Mouse (Mus musculus) splenic B cell, adult 2 months (primary cell): Measurements from ENCODE around the gene Gm5741.

Source experiments
- DNase-seq: peaks from one replicate; pipeline ENCODE4 v3.0.0-alpha.2; 2011; ENCODE audit warnings: low read depth, low spot score
- H3K27me3 ChIP-seq: 2 replicates; pipeline ENCODE4 v1.6.1; 2012; ENCODE audit warnings: mild to moderate bottlenecking, low read length, moderate library complexity, mixed read lengths; ENCODE audit not compliant: control insufficient read depth, poor library complexity, insufficient read depth, severe bottlenecking
- H3K36me3 ChIP-seq: 2 replicates; pipeline ENCODE4 v1.6.1; 2012; ENCODE audit warnings: mild to moderate bottlenecking, low read length, moderate library complexity, mixed read lengths; ENCODE audit not compliant: control insufficient read depth, poor library complexity, insufficient read depth, severe bottlenecking

The Gm5741 gene

DNA sequence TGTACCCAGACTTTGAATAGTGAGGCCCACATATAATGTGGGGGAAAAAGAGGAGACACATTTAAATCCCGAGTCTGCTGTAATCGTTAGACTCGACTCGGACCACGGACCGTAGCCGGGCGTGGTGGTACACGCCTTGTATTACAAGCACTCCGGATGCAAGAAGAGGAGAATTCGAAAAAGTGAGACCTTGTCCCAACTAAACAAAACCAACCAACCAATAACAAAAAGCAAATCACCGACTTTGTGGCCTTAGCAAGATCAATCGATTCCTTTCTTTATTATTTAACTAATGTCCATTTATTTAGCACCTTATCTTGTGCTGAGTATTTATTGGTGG lies 40.3 kb downstream of the Gm5741 start:
- Histone ChIP-seq H3K27me3 (no peaks in the 10 kb centered on the region), H3K36me3 (peaks cover 3% of the 10 kb centered on the region)
- peak; percentile 30 for DNase-seq

DNA sequence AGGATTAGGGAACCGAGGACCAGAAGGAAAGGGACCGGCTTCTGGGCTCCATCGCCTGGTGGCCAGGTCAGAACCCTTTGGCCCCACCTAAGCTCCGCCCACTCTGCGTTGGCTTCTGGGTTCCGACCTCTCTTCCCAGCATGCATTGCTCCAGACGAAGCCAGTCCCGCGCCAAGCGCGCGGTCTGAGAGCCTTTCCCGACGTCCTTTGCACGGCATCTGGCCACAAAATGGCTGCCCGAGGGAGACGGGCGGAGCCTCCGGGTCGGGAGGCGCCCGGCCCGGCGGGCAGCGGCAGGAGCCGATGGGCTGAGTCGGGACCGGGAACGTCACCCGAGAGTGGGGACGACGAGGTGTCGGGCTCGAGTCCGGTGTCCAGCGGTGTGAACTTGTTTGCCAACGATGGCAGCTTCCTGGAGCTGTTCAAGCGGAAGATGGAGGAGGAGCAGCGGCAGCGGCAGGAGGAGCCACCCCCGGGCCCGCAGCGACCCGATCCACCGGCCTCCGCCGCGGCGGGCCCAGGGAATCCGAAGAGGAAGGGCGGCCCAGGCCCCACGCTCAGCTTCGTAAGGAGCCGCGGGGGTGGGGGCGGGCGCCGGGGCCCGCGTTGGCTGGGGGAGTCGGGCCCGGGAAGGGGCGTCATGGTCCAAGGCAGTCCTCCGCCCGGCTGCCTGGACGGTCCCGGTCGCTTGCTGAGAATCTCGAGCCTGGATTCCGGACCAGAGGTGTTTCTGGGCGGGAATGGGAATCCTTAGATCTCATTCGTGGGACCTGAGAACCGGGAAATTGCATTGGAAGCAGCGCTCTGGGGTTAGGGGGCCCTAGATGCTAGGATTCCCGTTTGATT lies 40.9 kb downstream of the Gm5741 start, which contains the start of gene Trir:
Gene Trir (plus strand): TSS at position 154 of the 846 bp plus-strand sequence.
- Histone ChIP-seq H3K36me3 (peaks cover 3% of the 10 kb centered on the region), H3K27me3 (no peaks in the 10 kb centered on the region)
- peak; percentile 97 for DNase-seq

GRCm38 (mm10) chr8:85025098-85025932 lies 42.5 kb downstream of the Gm5741 start, which contains the start of gene Asna1:
Gene Asna1 (minus strand): TSS chr8:85025281.
- DNase-seq, result peak; percentile 95
- peaks cover 3% of the 10 kb centered on the region for H3K36me3 ChIP-seq
- no peaks in the 10 kb centered on the region for H3K27me3 ChIP-seq

DNA sequence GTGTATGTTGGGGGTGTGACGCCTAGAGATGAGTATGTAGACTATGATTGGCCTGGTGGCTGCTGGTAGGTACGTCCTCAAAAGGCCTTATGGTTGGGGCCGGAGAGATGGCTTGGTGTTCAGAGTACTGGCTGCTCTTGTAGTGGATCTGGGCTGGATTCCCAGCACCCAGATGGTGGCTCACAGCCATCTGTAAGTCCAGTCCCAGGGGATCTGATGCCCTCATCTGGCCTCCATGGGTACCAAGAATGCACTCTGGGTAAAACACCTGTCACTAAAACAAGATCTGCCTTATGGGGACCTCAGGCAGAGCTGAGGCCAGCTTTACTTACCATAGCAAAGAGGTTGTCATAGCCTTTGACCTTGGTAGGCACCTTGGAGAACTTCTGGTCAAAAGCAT lies 43.9 kb downstream of the Gm5741 start:
- no peak for DNase-seq
- H3K27me3 ChIP-seq, result no peaks in the 10 kb centered on the region
- H3K36me3 ChIP-seq, result no peaks in the 10 kb centered on the region

- Histone ChIP-seq H3K36me3 (no peaks in the 10 kb centered on the region; the same call in none of the 2 replicates), H3K27me3 (no peaks in the 10 kb centered on the region)
- peak; percentile 44 for DNase-seq
Measured at GRCm38 (mm10) chr8:85021514-85022055, 46.2 kb downstream of the Gm5741 start.
